Mouse (Mus musculus) megakaryocyte-erythroid progenitor cell, adult 5-6 weeks (primary cell): ENCODE measurements around the gene Gm18336. TPM values are rescaled to one million over a fixed set of nuclear protein-coding genes. Genes with fewer than 3 reads are reported as not detected.
"Not testable (repeated sequence)": the region's sequence is repeated elsewhere in the genome, so short reads cannot be mapped to it uniquely, and the experiment has no call there.

Source experiments
- ATAC-seq: replicated peaks from 2 replicates; pipeline ENCODE4 v1.8.0; 2016; ENCODE audit warnings: mild to moderate bottlenecking, inconsistent platforms; ENCODE audit not compliant: severe bottlenecking, poor library complexity, low FRiP score, low TSS enrichment
- total RNA-seq, 2 experiments: library from RNA; stranded (forward) in 1 of 2; stranded (reverse) in 1 of 2; fragments of 200-1000, 215-1000 nt in 1 of 2; fragments of >200 nt in 1 of 2; fragmentation: Nextera tagmentation in 1 of 2; gene quantifications; 2 replicates each; pipeline ENCODE4 v1.2.3; 2014 to 2017

The Gm18336 gene
- total RNA-seq (2014; fragmentation: Nextera tagmentation) (not detected in 2 replicates), total RNA-seq (2017) (not detected in 2 replicates)

- ATAC-seq = not testable (repeated sequence)
Observed at GRCm38 (mm10) chrX:73398636-73399035, at the start of gene Gm18336. Gene Gm18336, minus strand, starts transcription at chrX:73398736.

DNA sequence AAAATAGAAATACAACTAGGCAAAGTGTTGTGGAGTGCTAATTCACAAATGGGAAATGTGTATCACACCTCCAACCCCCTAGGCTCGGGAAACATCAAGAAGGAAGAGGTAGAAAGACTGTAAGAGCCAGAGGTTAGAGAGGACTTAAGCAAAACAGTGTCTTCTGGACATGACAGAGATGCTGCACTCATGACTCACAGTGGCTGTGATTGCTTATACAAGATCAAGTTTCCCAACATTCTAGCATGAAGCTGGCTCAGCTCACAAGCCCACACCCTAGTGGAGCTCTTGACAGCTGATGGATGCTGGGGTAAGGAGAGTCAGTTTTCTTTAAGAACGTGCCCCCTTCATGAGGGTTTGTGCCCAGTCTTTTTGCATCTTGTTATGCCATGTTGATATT is 42.9 kb upstream of the Gm18336 start:
- ATAC-seq = no peak

DNA sequence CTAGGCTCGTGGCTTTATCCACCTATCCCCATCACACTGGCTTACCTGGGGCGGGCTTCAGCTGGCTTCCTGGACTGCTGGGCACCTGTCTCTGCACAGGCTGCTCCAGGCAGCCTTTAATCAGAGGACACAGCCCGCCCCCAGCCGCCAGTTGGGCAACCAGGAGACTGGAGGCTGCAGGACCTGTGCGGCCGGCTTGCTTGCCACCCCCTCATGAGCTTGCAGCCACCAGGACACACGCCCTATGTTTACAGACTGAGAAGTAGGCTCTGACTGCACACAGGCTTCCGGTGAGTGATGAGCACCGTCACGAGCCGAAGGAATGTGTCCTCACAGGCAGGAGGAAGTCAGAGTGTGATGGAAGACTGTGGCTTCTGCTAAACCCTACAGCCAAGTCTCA is 36.7 kb upstream of the Gm18336 start, which contains the start of gene Trex2:
TSS of gene Trex2 (minus strand) at position 93 of the 400 bp plus-strand sequence.
- ATAC-seq = no peak

- no peak for ATAC-seq
Observed at GRCm38 (mm10) chrX:73432850-73433249, 34.3 kb upstream of the Gm18336 start.

GRCm38 (mm10) chrX:73430036-73430435 is 31.5 kb upstream of the Gm18336 start:
- peak; percentile 47; the same call in 1 of the 2 replicates for ATAC-seq

DNA sequence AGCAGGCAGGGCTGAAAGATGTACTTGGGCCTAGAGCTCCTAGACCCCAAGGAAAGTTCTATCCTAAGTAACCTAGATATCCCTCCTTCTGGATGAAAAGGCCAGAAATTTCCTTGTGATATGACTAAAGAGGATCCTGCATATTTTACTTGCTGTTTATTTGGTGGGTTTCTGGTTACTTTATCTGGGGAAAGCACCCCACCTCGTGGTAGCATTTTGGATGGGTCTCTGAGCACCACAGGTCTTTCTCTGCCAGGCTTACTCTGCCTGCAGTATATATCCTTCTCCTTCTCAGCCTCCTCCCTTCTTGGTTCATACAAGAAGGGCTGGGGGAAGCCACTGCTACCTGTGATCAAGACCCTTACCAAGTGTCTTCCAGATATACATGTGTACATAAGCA is 14.2 kb upstream of the Gm18336 start:
- no peak for ATAC-seq

DNA sequence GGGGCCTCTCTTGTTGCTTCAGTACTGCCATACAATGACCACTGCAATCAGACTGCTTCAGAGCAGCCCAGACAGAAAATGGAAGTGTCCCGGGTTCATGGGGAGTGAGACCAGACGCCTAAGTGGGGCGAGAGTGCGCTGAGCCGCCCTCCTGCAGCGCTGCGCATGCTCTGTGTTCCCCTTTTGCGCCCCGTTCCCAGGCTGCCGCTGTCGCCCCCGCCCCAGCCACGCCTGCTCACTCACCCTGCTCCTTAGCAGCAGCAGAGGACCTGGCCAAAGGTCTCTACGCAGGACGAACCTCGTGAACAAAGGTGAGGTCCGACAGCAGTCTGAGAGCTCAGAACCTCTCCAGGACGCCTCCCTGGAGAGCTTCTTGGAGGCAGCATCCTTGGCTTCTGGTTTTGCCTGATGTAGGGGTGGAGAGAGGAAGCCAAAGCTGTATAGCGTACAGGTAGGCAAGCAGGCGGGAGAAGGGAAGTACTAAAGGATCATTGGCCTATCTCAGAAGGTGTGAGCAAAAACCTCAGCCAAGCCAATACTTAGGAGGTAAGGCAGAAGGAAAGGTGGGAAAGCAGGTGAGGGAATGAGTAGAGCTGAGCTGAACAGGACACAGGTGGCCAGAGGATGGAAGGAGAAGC is 12.5 kb upstream of the Gm18336 start, which contains the start of gene Zfp92:
TSS of gene Zfp92 (plus strand) at position 217 of the 638 bp plus-strand sequence.
- ATAC-seq = 0 out of 2 replicates have a peak, but pooled peaks have one; percentile 30

DNA sequence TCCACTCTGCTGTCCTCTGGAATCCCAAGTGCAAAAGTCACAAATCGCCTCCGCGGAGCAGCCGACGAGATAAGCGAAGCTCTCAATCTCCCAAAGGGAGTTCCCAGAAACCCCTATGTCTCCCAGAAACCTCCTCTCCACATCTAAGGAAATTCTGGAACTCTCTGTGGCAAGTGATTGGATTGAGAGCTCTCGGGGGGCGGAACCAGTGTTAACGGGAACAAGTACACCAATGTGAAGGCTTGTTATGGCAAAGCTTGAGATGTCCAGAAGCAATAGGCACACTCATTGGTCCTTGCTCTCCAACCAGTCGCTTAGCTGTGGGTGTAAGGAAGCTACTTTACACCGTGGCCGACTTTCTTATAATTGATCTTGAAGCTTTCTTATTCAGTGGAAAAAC is 3.1 kb upstream of the Gm18336 start:
- no peak for ATAC-seq

DNA sequence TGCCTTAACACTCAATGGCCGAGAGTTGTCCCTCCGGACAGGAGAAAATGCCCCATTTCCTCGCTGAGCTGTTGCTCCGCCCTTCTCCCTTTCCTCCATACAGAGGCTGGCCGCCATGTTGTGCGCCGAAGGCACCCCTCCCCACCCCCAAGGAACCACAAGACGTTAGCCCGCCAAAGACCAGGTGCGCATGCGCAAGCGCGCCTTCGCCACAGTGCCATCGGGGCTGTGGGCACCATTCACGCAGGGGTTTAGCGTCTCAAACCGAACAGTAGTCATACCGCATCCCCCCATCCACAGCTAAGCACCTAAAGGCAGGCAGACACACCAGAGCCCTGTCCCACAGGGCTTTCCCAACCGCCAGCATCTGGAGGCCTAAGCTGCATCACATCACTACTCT is 2.4 kb upstream of the Gm18336 start:
- no peak for ATAC-seq

- ATAC-seq = no peak
Observed at GRCm38 (mm10) chrX:73396446-73396845, 2.1 kb downstream of the Gm18336 start.

DNA sequence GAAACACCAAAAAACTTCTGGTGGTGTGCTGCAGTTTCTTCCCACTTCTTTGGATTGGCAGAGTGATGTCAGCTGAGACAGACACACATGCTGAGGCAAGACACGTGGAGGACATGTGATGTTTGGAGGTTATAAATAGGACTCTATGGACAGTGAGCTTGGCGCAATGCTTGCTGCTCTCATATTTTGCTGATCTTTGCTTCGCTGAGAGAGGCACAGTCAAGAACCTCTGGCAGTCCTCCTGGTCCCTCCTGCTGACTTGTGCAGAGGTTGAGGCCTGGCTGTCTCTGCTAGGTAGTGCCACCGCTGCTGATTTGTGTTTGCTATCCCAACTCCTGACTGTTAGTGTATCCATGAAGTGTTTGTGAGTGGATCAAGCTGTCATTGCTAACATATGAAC is 7.1 kb downstream of the Gm18336 start:
- ATAC-seq = no peak

- no peak for ATAC-seq
Observed at GRCm38 (mm10) chrX:73384924-73385323, 13.6 kb downstream of the Gm18336 start.

GRCm38 (mm10) chrX:73384419-73384818 is 14.1 kb downstream of the Gm18336 start:
- ATAC-seq = no peak

DNA sequence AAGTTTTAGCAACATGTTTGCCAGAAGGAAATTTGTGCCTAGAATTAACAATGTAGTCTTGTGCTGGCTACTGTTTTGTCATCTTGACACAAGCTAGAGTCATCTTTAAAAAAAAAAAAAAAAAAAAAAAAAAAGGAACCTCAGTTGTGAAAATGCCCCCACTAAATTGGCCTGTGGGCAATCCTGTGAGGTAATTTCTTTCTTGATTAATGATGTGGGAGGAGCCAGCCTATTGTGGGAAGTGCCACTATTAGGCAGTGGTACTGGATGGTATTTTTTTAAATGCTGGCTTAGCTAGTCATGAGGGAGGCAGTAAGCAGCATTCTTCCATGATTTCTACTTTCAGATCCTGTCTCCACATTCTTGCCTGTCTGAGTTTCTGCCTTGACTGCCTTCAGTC is 35.2 kb downstream of the Gm18336 start:
- no peak for ATAC-seq

- ATAC-seq = no peak
Observed at GRCm38 (mm10) chrX:73356719-73357118, 41.8 kb downstream of the Gm18336 start.

DNA sequence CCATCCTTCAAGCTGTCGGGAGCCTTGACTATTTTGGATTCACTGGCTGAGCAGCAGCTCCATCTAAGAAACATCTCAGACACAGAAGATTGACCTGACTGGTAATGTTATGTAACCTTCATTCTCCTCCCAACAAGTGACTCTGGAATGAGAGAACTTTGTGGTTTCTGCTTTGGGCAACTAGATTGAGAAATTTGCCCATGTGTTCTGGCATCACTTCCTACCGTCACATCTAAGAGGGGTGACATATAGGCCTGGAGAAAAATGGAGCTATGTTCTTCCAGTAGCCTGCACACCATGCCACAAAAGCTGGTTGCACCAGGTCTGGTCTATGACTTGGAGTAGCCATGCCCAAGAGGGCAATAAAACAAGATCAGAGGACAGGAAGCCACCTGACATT is 42.4 kb downstream of the Gm18336 start:
- no peak for ATAC-seq

Other genes with a start within 250 kb of the Gm18336 start
- not detected in 2 replicates for gene Xlr5b, start 249.9 kb downstream of the Gm18336 start, total RNA-seq (2014; fragmentation: Nextera tagmentation)
- not detected in 2 replicates for gene Xlr5b, start 249.9 kb downstream of the Gm18336 start, total RNA-seq (2017)
- gene DXBay18, start 249.3 kb downstream of the Gm18336 start, total RNA-seq (2014; fragmentation: Nextera tagmentation) = not detected in 2 replicates
- not detected in 2 replicates for gene DXBay18, start 249.3 kb downstream of the Gm18336 start, total RNA-seq (2017)
- gene Spin2d, start 221.7 kb downstream of the Gm18336 start, total RNA-seq (2014; fragmentation: Nextera tagmentation) = not detected in 2 replicates
- gene Spin2d, start 221.7 kb downstream of the Gm18336 start, total RNA-seq (2017) = not detected in 2 replicates
- gene Xlr3b, start 206.5 kb downstream of the Gm18336 start, total RNA-seq (2014; fragmentation: Nextera tagmentation) = 4.8 and 10.8 TPM in 2 replicates
- gene Xlr3b, start 206.5 kb downstream of the Gm18336 start, total RNA-seq (2017) = 4.2 and 4.4 TPM in 2 replicates
- gene Xlr4b, start 184.4 kb downstream of the Gm18336 start, total RNA-seq (2014; fragmentation: Nextera tagmentation) = 41.2 TPM in 2 replicates
- 23.1 and 29.2 TPM in 2 replicates for gene Xlr4b, start 184.4 kb downstream of the Gm18336 start, total RNA-seq (2017)
- 2.6 and 2.8 TPM in 2 replicates for gene F8a, start 170.4 kb downstream of the Gm18336 start, total RNA-seq (2014; fragmentation: Nextera tagmentation)
- 2.4 and 2.6 TPM in 2 replicates for gene F8a, start 170.4 kb downstream of the Gm18336 start, total RNA-seq (2017)
- 5.5 and 10.5 TPM in 2 replicates for gene Xlr4c, start 155.6 kb downstream of the Gm18336 start, total RNA-seq (2014; fragmentation: Nextera tagmentation)
- gene Xlr4c, start 155.6 kb downstream of the Gm18336 start, total RNA-seq (2017) = 24.6 and 34.2 TPM in 2 replicates
- not detected in 2 replicates for gene Xlr3c, start 133.3 kb downstream of the Gm18336 start, total RNA-seq (2014; fragmentation: Nextera tagmentation)
- 0.69 TPM in 1 of 2 replicates, not detected in the other for gene Xlr3c, start 133.3 kb downstream of the Gm18336 start, total RNA-seq (2017)
- not detected in 2 replicates for gene Xlr5a, start 105.8 kb downstream of the Gm18336 start, total RNA-seq (2014; fragmentation: Nextera tagmentation)
- not detected in 2 replicates for gene Xlr5a, start 105.8 kb downstream of the Gm18336 start, total RNA-seq (2017)
- gene Xlr5c, start 105.8 kb downstream of the Gm18336 start, total RNA-seq (2014; fragmentation: Nextera tagmentation) = not detected in 2 replicates
- gene Xlr5c, start 105.8 kb downstream of the Gm18336 start, total RNA-seq (2017) = not detected in 2 replicates
- not detected in 2 replicates for gene Gm45015, start 61.9 kb downstream of the Gm18336 start, total RNA-seq (2014; fragmentation: Nextera tagmentation)
- gene Gm45015, start 61.9 kb downstream of the Gm18336 start, total RNA-seq (2017) = not detected in 2 replicates
- gene Zfp275, start 56.1 kb downstream of the Gm18336 start, total RNA-seq (2014; fragmentation: Nextera tagmentation) = 3.1 and 6.7 TPM in 2 replicates
- gene Zfp275, start 56.1 kb downstream of the Gm18336 start, total RNA-seq (2017) = 1.8 and 2.5 TPM in 2 replicates
- gene Zfp92, start 12.4 kb upstream of the Gm18336 start, total RNA-seq (2014; fragmentation: Nextera tagmentation) = 0.04 TPM in 1 of 2 replicates, not detected in the other
- gene Zfp92, start 12.4 kb upstream of the Gm18336 start, total RNA-seq (2017) = not detected in 2 replicates
- not detected in 2 replicates for gene Trex2, start 36.6 kb upstream of the Gm18336 start, total RNA-seq (2014; fragmentation: Nextera tagmentation)
- gene Trex2, start 36.6 kb upstream of the Gm18336 start, total RNA-seq (2017) = not detected in 2 replicates
- 37.5 and 56.0 TPM in 2 replicates for gene Haus7, start 60.3 kb upstream of the Gm18336 start, total RNA-seq (2014; fragmentation: Nextera tagmentation)
- 81.1 and 85.6 TPM in 2 replicates for gene Haus7, start 60.3 kb upstream of the Gm18336 start, total RNA-seq (2017)
- gene Bgn, start 84.9 kb upstream of the Gm18336 start, total RNA-seq (2014; fragmentation: Nextera tagmentation) = 5.3 TPM in 1 of 2 replicates, not detected in the other
- 0.50 and 2.4 TPM in 2 replicates for gene Bgn, start 84.9 kb upstream of the Gm18336 start, total RNA-seq (2017)
- not detected in 2 replicates for gene Atp2b3, start 104.3 kb upstream of the Gm18336 start, total RNA-seq (2014; fragmentation: Nextera tagmentation)
- gene Atp2b3, start 104.3 kb upstream of the Gm18336 start, total RNA-seq (2017) = not detected in 2 replicates
- 1.5 TPM in 1 of 2 replicates, not detected in the other for gene Dusp9, start 240.7 kb upstream of the Gm18336 start, total RNA-seq (2014; fragmentation: Nextera tagmentation)
- gene Dusp9, start 240.7 kb upstream of the Gm18336 start, total RNA-seq (2017) = 0.38 and 0.61 TPM in 2 replicates